Mouse (Mus musculus): ENCODE data around the gene Ttc9c. TPM values are rescaled to one million over a fixed set of nuclear protein-coding genes. Genes with fewer than 3 reads are reported as not detected.
"Not testable (repeated sequence)": the region's sequence is repeated elsewhere in the genome, so short reads cannot be mapped to it uniquely, and the experiment has no call there.

The Ttc9c gene
- polyA plus RNA-seq, 1 experiment from 2014 or later: 32.9 TPM

GRCm38 (mm10) chr19:8841012-8841411 is 21.9 kb upstream of the Ttc9c start:
- Histone ChIP-seq H3K4me1 (peaks cover 34% of the 10 kb centered on the region), H3K27me3 (replicated peaks) (no peaks in the 10 kb centered on the region), H3K36me3 (peaks cover 31% of the 10 kb centered on the region), H3K9me3 (no peaks in the 10 kb centered on the region), H3K9ac (peak overlapping the region; percentile 84), H3K27ac (replicated peaks) (no peak overlapping the region), H3K4me2 (peak overlapping the region; percentile 85), H3K4me3 (peak overlapping the region; percentile 68)
- ATAC-seq (ENCODE audit: extremely low read depth, insufficient number of reproducible peaks, low FRiP score, low TSS enrichment): no peak
- WGBS: 91% methylated on average over 7 of the region's 7 CpGs

GRCm38 (mm10) chr19:8839908-8840791 is 21.0 kb upstream of the Ttc9c start:
- WGBS: 25% methylated on average over 29 of the region's 29 CpGs
- H3K4me3 ChIP-seq: peak overlapping the region; percentile 68

GRCm38 (mm10) chr19:8839103-8839907 is 20.2 kb upstream of the Ttc9c start, which contains the start of gene Gng3:
Gene Gng3, minus strand, starts transcription at chr19:8839194.
- no peak for ATAC-seq (ENCODE audit: extremely low read depth, insufficient number of reproducible peaks, low FRiP score, low TSS enrichment)

More at GRCm38 (mm10) chr19:8839908-8840791, 21.0 kb upstream of the Ttc9c start:
- Histone ChIP-seq H3K9ac (peak overlapping the region; percentile 84), H3K9me3 (no peaks in the 10 kb centered on the region), H3K27ac (replicated peaks) (peak overlapping the region; percentile 55), H3K27me3 (replicated peaks) (no peaks in the 10 kb centered on the region), H3K4me2 (peak overlapping the region; percentile 85), H3K36me3 (peaks cover 30% of the 10 kb centered on the region), H3K4me1 (peaks cover 34% of the 10 kb centered on the region)
- ATAC-seq (ENCODE audit: extremely low read depth, insufficient number of reproducible peaks, low FRiP score, low TSS enrichment): peak; percentile 34; the same call in 1 of the 2 replicates

GRCm38 (mm10) chr19:8838041-8838730 is 19.1 kb upstream of the Ttc9c start:
- Histone ChIP-seq H3K4me1 (peaks cover 34% of the 10 kb centered on the region), H3K27me3 (replicated peaks) (no peaks in the 10 kb centered on the region), H3K36me3 (peaks cover 41% of the 10 kb centered on the region), H3K9ac (peak overlapping the region; percentile 85), H3K4me3 (peak overlapping the region; percentile 62), H3K4me2 (peak overlapping the region; percentile 87), H3K27ac (replicated peaks) (peak overlapping the region; percentile 95), H3K9me3 (no peaks in the 10 kb centered on the region)
- no peak for ATAC-seq (ENCODE audit: extremely low read depth, insufficient number of reproducible peaks, low FRiP score, low TSS enrichment)
- WGBS: 18% methylated on average over 15 of the region's 15 CpGs

More at GRCm38 (mm10) chr19:8839103-8839907, 20.2 kb upstream of the Ttc9c start, which contains the start of gene Gng3:
- H3K27me3 ChIP-seq (replicated peaks): no peaks in the 10 kb centered on the region
- H3K4me3 ChIP-seq: peak within 1 kb of the TSS; percentile 62
- 56% methylated on average over 11 of the region's 11 CpGs for WGBS
- peak within 1 kb of the TSS; percentile 87 for H3K4me2 ChIP-seq
- H3K9ac ChIP-seq: peak within 1 kb of the TSS; percentile 85
- H3K9me3 ChIP-seq: no peaks in the 10 kb centered on the region
- peak within 1 kb of the TSS; percentile 95 for H3K27ac ChIP-seq (replicated peaks)
- H3K36me3 ChIP-seq: peaks cover 35% of the 10 kb centered on the region
- peaks cover 34% of the 10 kb centered on the region for H3K4me1 ChIP-seq

GRCm38 (mm10) chr19:8837251-8837791 is 18.2 kb upstream of the Ttc9c start, which contains the start of gene Bscl2:
Gene Bscl2, plus strand, starts transcription at chr19:8837467.
- Histone ChIP-seq H3K27ac (replicated peaks) (peak within 1 kb of the TSS; percentile 95), H3K36me3 (peaks cover 42% of the 10 kb centered on the region), H3K27me3 (replicated peaks) (no peaks in the 10 kb centered on the region), H3K9me3 (no peaks in the 10 kb centered on the region), H3K4me1 (peaks cover 34% of the 10 kb centered on the region), H3K4me3 (peak within 1 kb of the TSS; percentile 62), H3K9ac (peak within 1 kb of the TSS; percentile 85), H3K4me2 (peak within 1 kb of the TSS; percentile 87)
- peak; percentile 43; the same call in 1 of the 2 replicates for ATAC-seq (ENCODE audit: extremely low read depth, insufficient number of reproducible peaks, low FRiP score, low TSS enrichment)
- WGBS: under 1% methylated on average over 38 of the region's 38 CpGs

- not testable (repeated sequence) for H3K9ac ChIP-seq; H3K4me3 ChIP-seq; H3K27me3 ChIP-seq (replicated peaks); H3K4me2 ChIP-seq; H3K9me3 ChIP-seq; ATAC-seq (ENCODE audit: extremely low read depth, insufficient number of reproducible peaks, low FRiP score, low TSS enrichment)
- Histone ChIP-seq H3K27ac (replicated peaks) (peak overlapping the region; percentile 95; the same call in 1 of the 2 replicates), H3K36me3 (peaks cover 50% of the 10 kb centered on the region), H3K4me1 (peaks cover 34% of the 10 kb centered on the region)
- 95% methylated on average over 10 of the region's 10 CpGs for WGBS
Observed at GRCm38 (mm10) chr19:8836327-8836726, 17.2 kb upstream of the Ttc9c start.

- Histone ChIP-seq H3K27ac (replicated peaks) (no peak overlapping the region), H3K4me2 (no peak overlapping the region), H3K27me3 (replicated peaks) (no peaks in the 10 kb centered on the region), H3K4me1 (peaks cover under 1% of the 10 kb centered on the region; the same call in 1 of the 2 replicates), H3K4me3 (no peak overlapping the region), H3K9ac (no peak overlapping the region), H3K36me3 (peaks cover 83% of the 10 kb centered on the region), H3K9me3 (no peaks in the 10 kb centered on the region)
- ATAC-seq (ENCODE audit: extremely low read depth, insufficient number of reproducible peaks, low FRiP score, low TSS enrichment): no peak
- 87% methylated on average over 4 of the region's 4 CpGs for WGBS
Observed at GRCm38 (mm10) chr19:8832971-8833370, 13.8 kb upstream of the Ttc9c start.

GRCm38 (mm10) chr19:8831262-8831661 is 12.1 kb upstream of the Ttc9c start:
- Histone ChIP-seq H3K4me3 (no peak overlapping the region), H3K4me2 (no peak overlapping the region), H3K27ac (replicated peaks) (no peak overlapping the region), H3K9ac (no peak overlapping the region), H3K36me3 (peaks cover 99% of the 10 kb centered on the region), H3K27me3 (replicated peaks) (no peaks in the 10 kb centered on the region), H3K9me3 (no peaks in the 10 kb centered on the region), H3K4me1 (no peaks in the 10 kb centered on the region)
- ATAC-seq (ENCODE audit: extremely low read depth, insufficient number of reproducible peaks, low FRiP score, low TSS enrichment): no peak
- WGBS: 72% methylated on average over 11 of the region's 11 CpGs

GRCm38 (mm10) chr19:8830664-8831063 is 11.5 kb upstream of the Ttc9c start:
- Histone ChIP-seq H3K4me3 (no peak overlapping the region), H3K9ac (peak overlapping the region; percentile 14; the same call in 1 of the 2 replicates), H3K27me3 (replicated peaks) (no peaks in the 10 kb centered on the region), H3K9me3 (no peaks in the 10 kb centered on the region), H3K36me3 (peaks cover 100% of the 10 kb centered on the region), H3K27ac (replicated peaks) (no peak overlapping the region), H3K4me1 (no peaks in the 10 kb centered on the region), H3K4me2 (no peak overlapping the region)
- no peak for ATAC-seq (ENCODE audit: extremely low read depth, insufficient number of reproducible peaks, low FRiP score, low TSS enrichment)
- 88% methylated on average over 8 of the region's 8 CpGs for WGBS

GRCm38 (mm10) chr19:8829660-8830059 is 10.5 kb upstream of the Ttc9c start, which contains the start of gene AC129217.1:
Gene AC129217.1, plus strand, starts transcription at chr19:8829773.
- H3K27ac ChIP-seq (replicated peaks): no peak within 1 kb of the TSS
- H3K4me2 ChIP-seq: no peak within 1 kb of the TSS
- 87% methylated on average over 8 of the region's 8 CpGs for WGBS
- no peaks in the 10 kb centered on the region for H3K27me3 ChIP-seq (replicated peaks)
- peak within 1 kb of the TSS; percentile 14; the same call in 1 of the 2 replicates for H3K9ac ChIP-seq
- H3K4me3 ChIP-seq: no peak within 1 kb of the TSS
- no peak for ATAC-seq (ENCODE audit: extremely low read depth, insufficient number of reproducible peaks, low FRiP score, low TSS enrichment)
- peaks cover 100% of the 10 kb centered on the region for H3K36me3 ChIP-seq
- H3K9me3 ChIP-seq: no peaks in the 10 kb centered on the region
- no peaks in the 10 kb centered on the region for H3K4me1 ChIP-seq

Data from heart, embryonic 13.5 days (tissue).